Mouse (Mus musculus) bone marrow, adult 2 months (tissue): ENCODE results near the gene Hoxd3. TPM values are rescaled to one million over a fixed set of nuclear protein-coding genes. Genes with fewer than 3 reads are reported as not detected.

Experiments used
- H3K27ac ChIP-seq: fragments of 200-500 bp; 2 replicates; pipeline ENCODE4 v1.5.1; 2012; ENCODE audit warnings: low read depth, mild to moderate bottlenecking, control low read depth, inconsistent platforms, low read length; ENCODE audit not compliant: control insufficient read depth, poor library complexity, insufficient read depth
- H3K4me1 ChIP-seq: fragments of 200-500 bp; 2 replicates; pipeline ENCODE4 v1.6.1; 2011; ENCODE audit warnings: low read length; ENCODE audit not compliant: control insufficient read depth, insufficient read depth
- H3K4me3 ChIP-seq: fragments of 200-500 bp; replicated peaks from 2 replicates; pipeline ENCODE3; 2011; ENCODE audit warnings: mild to moderate bottlenecking, low read depth, low read length, control low read depth; ENCODE audit not compliant: control insufficient read depth
- CTCF ChIP-seq: fragments of 200-500 bp; IDR thresholded peaks from 2 replicates; pipeline ENCODE4 v1.5.1; 2011; ENCODE audit warnings: low read length, control low read depth; ENCODE audit not compliant: control insufficient read depth, insufficient read depth
- POLR2A ChIP-seq: fragments of 200-500 bp; IDR thresholded peaks from 2 replicates; pipeline ENCODE4 v1.6.1; 2011; ENCODE audit warnings: low read depth, mild to moderate bottlenecking, control low read depth, low read length, borderline replicate concordance; ENCODE audit not compliant: control insufficient read depth
- WGBS: fragments of 180-500 bp; shearing (Covaris S2); methylation state at CpG from one replicate; pipeline ENCODE4 v1.1.7; 2018; 5-methylcytosine and 5-hydroxymethylcytosine counted together
- polyA plus RNA-seq: library from polyadenylated mRNA; stranded (reverse); fragments of >200 nt; gene quantifications from 2 replicates; pipeline ENCODE4 v1.2.4, GENCODE M21; 2011; ENCODE audit warnings: low replicate concordance; ENCODE audit not compliant: missing spikeins, insufficient read depth, insufficient read length

Gene Hoxd3
- polyA plus RNA-seq, 1 experiment, result not detected

- TF ChIP-seq CTCF (no peak), POLR2A (no peak)
- WGBS, result 6% methylated on average over 12 of the region's 12 CpGs
- H3K27ac ChIP-seq, result no peak overlapping the region
- no peaks in the 10 kb centered on the region for H3K4me1 ChIP-seq
- H3K4me3 ChIP-seq, result no peak overlapping the region
These were observed 22.7 kb upstream of the Hoxd3 start for GRCm38 (mm10) chr2:74688795-74689573.

- no peaks in the 10 kb centered on the region for H3K4me1 ChIP-seq
- WGBS, result 2% methylated on average over 24 of the region's 24 CpGs
These were observed 22.0 kb upstream of the Hoxd3 start for GRCm38 (mm10) chr2:74689574-74690337.

GRCm38 (mm10) chr2:74690338-74690716, 21.4 kb upstream of the Hoxd3 start:
- WGBS, result 7% methylated on average over 8 of the region's 8 CpGs
- TF ChIP-seq CTCF (no peak), POLR2A (no peak)

More at GRCm38 (mm10) chr2:74689574-74690337, 22.0 kb upstream of the Hoxd3 start:
- TF ChIP-seq POLR2A (no peak), CTCF (no peak)
- no peak overlapping the region for H3K27ac ChIP-seq
- H3K4me3 ChIP-seq, result no peak overlapping the region

DNA sequence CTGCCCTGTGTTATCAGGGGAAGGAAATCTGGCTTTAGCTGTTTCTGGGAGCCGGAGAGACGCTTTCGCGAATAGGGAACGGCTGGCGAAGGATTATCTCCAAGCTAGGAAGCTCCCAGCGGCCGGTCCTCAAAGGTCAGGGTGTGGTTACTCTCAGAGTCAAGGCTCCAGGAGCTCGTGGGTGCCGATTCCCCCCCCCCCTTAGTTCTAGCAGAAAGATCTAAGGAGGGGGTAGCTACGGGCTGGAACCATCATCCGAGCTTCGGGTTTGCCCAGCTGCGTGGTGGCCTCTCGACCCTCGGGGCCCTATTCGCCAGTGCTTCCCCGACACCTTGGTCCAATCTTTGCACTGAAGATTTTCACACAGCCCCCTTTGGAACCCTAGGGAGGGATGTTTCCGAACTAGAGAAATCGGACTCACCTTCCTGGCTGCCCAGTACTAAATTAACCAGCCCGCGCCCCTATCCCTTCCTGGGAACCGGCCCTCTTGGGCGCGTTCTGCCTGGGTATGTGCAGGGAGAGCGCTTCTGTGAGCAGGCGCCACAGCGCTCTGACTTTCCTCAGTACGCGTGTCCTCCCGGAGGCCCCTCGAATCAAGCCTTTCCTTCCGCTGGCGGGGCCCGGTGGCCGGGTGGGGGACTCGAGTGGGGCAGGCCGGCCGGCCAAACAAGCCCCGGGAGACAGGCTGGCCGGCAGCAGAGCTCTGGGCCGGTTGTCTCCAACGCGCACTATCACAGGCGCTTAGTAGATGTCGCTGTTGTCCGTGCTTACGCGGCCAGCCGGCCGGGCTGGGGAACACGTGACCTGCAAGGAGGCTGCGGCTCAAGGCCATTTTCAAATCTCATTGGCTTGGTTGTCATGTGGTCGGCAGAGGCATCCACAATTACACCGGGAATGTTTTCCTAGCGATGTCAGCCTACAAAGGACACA, 20.4 kb upstream of the Hoxd3 start, which contains the start of gene Hoxd10:
Hoxd10 (plus strand) TSS at position 903 of the 930 bp plus-strand sequence.
- 9% methylated on average over 56 of the region's 56 CpGs for WGBS
- Histone ChIP-seq H3K4me1 (no peaks in the 10 kb centered on the region), H3K27ac (no peak within 1 kb of the TSS), H3K4me3 (no peak within 1 kb of the TSS)
- TF ChIP-seq CTCF, result no peak
- TF ChIP-seq POLR2A, result no peak

More at GRCm38 (mm10) chr2:74690338-74690716, 21.4 kb upstream of the Hoxd3 start:
- H3K4me3 ChIP-seq, result no peak overlapping the region
- H3K4me1 ChIP-seq, result no peaks in the 10 kb centered on the region
- no peak overlapping the region for H3K27ac ChIP-seq

- Histone ChIP-seq H3K4me3 (no peak overlapping the region), H3K27ac (no peak overlapping the region), H3K4me1 (no peaks in the 10 kb centered on the region)
- WGBS, result 6% methylated on average over 35 of the region's 35 CpGs
- TF ChIP-seq CTCF (no peak), POLR2A (no peak)
These were observed 19.5 kb upstream of the Hoxd3 start for GRCm38 (mm10) chr2:74691995-74692807.

DNA sequence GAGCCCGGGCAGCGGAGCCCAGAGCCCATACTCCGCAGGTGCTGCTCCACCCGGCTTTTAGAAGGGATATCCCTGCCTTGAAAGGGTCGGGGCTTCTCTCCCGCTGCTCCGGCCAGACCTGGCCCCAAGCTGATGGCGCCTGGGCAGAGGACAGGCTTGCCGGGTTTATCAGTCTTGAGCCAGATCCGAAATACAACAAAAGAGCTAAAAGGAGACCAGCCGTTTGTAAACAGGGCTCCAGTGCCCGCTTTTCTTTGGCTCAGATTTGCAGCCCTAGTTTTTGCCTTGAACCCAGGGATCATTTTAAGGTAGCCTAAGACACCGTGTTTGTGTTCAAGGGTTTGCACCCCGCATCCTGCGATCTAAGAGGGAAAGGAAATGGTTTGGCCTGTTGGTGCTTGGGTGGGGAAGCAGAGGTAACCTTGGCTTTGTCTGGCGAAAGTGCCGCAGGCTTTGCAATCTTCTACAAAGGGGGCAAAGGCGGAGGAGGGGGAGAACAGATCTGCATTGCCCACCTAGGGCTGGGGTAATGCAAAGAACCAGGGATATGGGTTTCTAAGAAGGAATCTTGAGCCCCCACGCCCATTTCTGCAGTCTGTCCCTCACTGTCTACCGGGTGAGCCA, 18.8 kb upstream of the Hoxd3 start:
- Histone ChIP-seq H3K4me3 (no peak overlapping the region), H3K4me1 (no peaks in the 10 kb centered on the region), H3K27ac (no peak overlapping the region)
- TF ChIP-seq CTCF (no peak), POLR2A (no peak)
- 4% methylated on average over 20 of the region's 20 CpGs for WGBS

DNA sequence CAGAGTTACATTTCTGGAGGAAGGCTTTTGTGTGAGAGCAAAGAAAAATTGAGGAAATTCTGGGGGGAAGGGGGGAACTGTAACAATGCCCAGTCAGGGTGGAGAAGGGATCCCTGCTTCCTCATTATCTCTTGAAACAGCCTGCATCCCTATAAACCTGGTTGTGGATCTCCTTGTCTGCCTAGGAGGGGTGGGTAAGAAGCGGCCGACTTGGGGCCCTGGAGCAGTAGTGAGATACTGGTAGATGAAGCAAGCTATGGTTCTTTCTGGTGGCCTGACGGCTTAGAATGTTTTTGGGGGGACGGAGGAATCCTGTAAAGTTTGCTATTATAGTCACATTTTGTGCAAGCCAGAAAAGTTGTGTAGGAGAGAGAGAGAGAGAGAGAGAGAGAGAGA, 18.3 kb upstream of the Hoxd3 start:
- no peak for TF ChIP-seq CTCF
- TF ChIP-seq POLR2A, result no peak
- H3K4me1 ChIP-seq, result no peaks in the 10 kb centered on the region
- WGBS, result 27% methylated on average over 4 of the region's 4 CpGs
- no peak overlapping the region for H3K4me3 ChIP-seq
- no peak overlapping the region for H3K27ac ChIP-seq
